Mouse (Mus musculus) erythroblast, embryonic 14.5 days (primary cell): ENCODE measurements at regions not wholly inside any gene's neighbourhood (a gene's known extent, or its start where the extent isn't known, plus 50 kb on each side); places are given as distances from the start of the nearest gene placed in this dataset.

Experiments used
- GATA1 ChIP-seq: IDR thresholded peaks from 2 replicates; pipeline ENCODE4 v1.6.1; 2012; ENCODE audit warnings: low read length, inconsistent platforms, mixed read lengths
- TAL1 ChIP-seq: IDR thresholded peaks from 3 replicates; pipeline ENCODE4 v1.6.1; 2012; ENCODE audit warnings: low read length, inconsistent platforms, mixed read lengths

DNA sequence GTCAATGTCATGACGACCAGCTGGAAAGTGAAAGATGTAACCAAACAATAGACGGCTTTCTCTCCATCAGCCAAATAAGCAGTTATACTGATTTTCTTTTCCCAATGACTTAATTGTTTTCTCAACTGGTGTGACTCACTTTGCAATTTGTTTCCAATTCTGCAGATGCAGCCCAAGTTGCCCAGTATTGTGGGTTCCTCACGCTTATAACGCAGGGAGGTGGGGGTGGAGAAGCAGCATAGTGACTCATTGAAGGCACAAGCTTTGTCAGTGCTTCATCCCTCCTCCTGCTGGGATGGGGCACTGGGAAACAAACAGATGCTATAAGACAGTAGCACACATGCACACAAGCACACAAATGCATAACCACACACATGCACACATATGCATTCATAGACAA is 97.1 kb downstream of the Gm4791 start:
- TF ChIP-seq GATA1 (no peak), TAL1 (no peak)
